Mouse (Mus musculus): ENCODE measurements at regions not wholly inside any gene's neighbourhood (a gene's known extent, or its start where the extent isn't known, plus 50 kb on each side); places are given as distances from the start of the nearest gene placed in this dataset.

GRCm38 (mm10) chr5:52092273-52092672 is 98.0 kb downstream of the Dhx15 start:
- DNase-seq = no peak

DNA sequence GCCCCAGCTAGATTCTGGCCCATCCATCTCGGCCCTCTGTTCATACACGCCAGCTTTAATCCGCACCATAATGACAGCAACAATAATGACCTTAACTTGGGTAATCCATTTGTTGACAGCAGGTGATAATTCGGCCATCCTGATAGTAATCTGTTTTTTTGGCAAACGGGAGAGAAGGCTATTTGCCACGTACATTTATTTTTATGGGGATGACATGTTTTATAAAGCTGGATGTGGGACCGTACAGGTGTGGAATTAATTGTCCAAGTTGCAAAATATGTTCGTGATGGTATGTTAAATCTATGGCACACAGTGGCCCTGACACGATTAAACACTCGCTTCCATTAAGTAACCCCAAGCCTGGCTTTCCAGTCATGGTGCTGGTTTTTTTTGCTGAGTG is 102.2 kb downstream of the Dhx15 start:
- no peak for DNase-seq

DNA sequence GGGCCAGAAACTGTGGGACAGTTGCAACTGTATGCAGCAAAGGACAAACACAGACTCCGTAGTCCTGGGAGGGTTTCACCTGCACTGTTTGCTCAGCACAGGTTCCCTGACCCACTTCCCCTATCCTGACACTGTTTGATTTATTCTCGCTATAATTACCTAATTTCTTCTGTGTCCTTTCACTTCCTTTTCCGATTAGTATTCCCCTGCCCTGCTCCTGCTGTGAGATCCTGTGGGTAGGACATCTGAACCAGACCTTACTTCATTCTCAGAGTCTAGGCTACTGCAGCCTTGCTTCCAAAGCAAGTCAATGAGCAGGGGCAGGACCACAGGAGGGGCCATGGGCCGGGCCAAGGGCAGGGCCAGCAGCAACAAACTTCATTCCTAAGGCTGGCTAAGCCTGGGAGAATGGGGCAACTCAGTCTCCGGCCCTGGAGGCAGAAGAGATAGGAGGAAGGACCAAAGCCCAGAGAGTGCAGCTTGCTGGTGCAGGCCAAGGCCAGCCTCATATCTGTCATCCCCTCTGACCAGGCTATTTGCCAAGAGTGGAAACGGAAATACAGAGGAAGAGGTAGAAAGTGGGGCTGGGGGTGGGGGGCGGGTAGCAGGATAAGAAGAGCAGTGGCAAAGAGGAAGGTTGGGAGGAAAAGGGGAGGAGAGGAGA is 103.4 kb downstream of the Dhx15 start:
- DNase-seq = no peak

DNA sequence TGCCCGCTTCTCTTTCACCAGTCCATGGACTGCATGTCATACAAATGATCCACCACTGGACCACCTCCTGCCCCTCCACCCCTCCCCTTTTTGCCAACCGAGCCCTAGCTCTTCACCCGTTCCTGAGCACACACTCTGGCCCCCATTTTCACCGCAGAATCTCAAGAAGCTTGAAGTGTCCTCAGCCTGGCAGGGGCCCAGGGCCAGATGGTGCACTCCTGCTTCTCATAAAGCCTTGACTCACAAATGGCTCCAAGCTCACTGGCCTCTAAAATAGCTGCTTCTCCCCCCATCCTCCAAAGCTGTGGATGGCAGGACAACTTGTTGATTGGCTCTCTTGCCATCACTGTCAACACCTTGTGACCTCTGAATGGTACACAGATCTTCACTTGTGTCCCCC is 110.0 kb downstream of the Dhx15 start:
- peak; percentile 37 for DNase-seq

GRCm38 (mm10) chr5:52077696-52078095 is 112.6 kb downstream of the Dhx15 start:
- no peak for DNase-seq

GRCm38 (mm10) chr5:52075096-52075495 is 115.2 kb downstream of the Dhx15 start:
- no peak for DNase-seq

- DNase-seq = peak; percentile 83
These were observed 125.4 kb downstream of the Dhx15 start for GRCm38 (mm10) chr5:52064804-52065451.

DNA sequence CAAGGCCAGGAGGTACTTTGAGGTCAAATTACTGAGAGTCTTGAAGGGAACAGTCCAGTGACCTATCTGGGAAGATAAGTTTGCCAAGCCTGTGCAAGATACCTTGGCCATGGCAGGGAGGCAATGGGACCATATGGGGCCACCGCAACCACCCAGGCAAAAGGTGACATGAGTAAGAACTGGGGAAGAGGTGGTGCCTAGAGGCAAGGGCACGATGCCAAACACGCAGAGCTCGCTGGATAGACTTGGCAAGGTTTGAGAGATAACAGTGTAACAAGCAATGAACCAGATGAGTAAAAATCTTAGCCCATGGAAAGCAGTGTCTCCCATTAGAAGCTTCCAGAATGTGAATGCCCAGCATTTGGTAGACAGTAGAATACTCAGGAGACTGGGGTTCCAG is 128.1 kb downstream of the Dhx15 start:
- no peak for DNase-seq

- no peak for DNase-seq
These were observed 129.1 kb downstream of the Dhx15 start for GRCm38 (mm10) chr5:52061226-52061625.

DNA sequence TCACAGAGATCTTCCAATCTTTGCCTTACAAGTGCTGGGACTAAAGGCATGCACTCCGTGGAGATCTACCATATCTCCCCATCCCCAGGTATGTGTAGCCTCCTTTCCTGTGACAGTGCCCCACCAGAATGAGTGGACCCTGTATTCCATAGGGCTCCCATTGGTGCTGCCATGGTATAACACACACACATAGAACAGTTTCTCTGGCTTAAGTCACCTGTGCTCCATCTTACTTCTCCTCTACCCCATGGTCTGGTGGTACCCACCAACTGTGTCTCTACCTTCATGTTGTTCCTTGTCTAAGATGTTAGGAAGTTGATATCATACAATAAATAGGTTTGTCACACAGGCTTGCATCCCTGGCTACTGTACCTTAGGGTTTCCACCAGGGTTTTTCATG is 133.1 kb downstream of the Dhx15 start:
- DNase-seq = no peak

GRCm38 (mm10) chr5:52052072-52052465 is 138.2 kb downstream of the Dhx15 start:
- DNase-seq = no peak

- peak; percentile 14 for DNase-seq
These were observed 138.8 kb downstream of the Dhx15 start for GRCm38 (mm10) chr5:52051383-52052071.

- no peak for DNase-seq
These were observed 141.5 kb downstream of the Dhx15 start for GRCm38 (mm10) chr5:52048790-52049189.

DNA sequence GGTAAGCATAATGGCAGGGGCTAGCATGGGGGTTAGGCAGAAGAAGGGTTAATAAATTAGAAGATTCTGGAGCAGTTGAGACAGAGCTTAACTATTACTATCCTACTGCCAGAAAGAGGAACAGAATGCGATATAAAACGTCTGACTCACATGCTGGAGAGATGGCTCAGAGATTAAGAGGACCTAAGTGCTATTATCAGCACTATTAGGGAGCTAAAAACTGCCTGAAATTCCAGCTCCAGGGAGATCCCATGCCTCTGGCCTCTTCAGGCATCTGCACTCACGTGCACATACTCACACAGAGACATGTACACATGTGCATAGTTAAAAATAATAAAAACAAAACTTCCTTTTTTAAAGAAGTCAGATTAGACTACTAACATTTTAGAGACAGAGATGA is 143.6 kb downstream of the Dhx15 start:
- no peak for DNase-seq

- DNase-seq = no peak
These were observed 146.2 kb downstream of the Dhx15 start for GRCm38 (mm10) chr5:52044101-52044500.

GRCm38 (mm10) chr5:52041447-52041846 is 148.9 kb downstream of the Dhx15 start:
- no peak for DNase-seq

- DNase-seq = peak; percentile 39
These were observed 149.6 kb downstream of the Dhx15 start for GRCm38 (mm10) chr5:52040427-52041312.

- DNase-seq = no peak
These were observed 155.0 kb downstream of the Dhx15 start for GRCm38 (mm10) chr5:52035339-52035738.

DNA sequence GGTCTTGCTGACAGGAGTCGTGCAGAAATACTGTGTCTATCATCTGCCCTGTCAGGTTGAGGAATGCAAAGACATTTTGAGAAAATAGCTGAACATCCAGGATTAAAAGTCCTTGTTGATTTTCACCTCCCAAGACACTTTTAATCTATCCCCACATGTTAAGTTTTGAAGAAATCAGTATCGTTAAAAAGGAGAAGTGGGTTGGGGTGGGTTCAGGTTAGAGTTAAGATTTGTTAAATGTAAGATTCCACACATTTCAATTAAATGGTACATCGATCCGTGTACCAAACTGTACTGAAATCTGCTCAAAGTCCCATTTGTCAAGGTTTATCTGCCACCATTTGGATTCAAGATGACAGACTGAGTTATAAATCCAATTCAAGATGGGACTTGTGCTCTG is 162.8 kb downstream of the Dhx15 start:
- DNase-seq = no peak

DNA sequence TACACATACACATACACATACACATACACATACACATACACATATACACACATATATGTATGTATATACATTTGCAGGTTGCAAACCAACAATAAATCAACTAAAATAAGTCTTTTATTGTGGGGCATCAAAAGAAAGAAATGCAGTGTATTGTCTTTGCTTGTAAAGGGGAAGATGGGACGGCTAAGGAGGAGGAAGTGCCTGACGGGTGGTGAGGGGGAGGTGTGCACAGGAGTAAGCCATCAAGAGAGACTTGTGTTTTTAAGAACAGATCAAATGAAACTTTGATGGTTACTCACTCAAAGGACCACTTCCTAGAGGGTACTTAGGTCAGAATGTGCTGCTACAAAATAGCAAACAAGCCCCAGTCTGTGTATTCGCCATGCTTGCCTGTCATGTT is 164.2 kb downstream of the Dhx15 start:
- DNase-seq = no peak

DNA sequence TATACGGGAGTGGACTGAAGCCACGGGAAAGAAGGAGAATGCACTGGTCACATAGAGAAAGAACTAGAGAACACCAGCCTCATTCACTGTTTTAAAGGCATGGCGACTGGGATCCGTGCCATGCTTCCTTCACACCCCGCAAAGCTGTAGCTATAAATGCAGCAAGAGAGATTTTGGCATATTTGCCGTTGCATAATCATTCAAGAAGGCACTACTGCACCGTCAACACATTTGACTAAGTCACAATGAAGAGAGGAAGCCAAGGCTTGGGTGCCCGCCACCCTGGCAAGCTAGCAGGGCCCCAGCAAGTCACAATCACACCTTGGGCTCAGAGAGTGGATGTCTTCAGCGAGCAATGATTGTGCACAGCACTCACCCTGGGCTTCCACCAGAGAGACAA is 167.1 kb downstream of the Dhx15 start:
- DNase-seq = peak; percentile 72

DNA sequence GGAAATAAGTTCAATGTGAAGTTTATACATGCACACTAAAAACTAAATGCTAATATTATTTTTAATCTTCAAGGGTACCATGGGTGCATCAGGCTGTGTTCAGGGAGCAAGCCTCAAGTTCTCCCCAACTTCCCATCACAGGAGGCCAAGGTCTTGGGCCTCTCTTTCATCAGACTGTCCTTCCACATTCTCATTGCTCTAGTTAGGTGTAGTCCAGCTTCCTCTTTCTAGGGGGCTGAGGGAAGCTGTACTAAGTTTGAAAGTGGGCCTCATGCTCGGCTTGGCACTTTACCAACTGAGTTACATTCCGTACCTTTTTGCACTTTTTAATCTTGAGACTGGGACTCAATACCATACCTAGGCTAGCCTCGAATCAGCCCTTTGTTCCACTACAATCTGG is 173.3 kb downstream of the Dhx15 start:
- DNase-seq = no peak

- no peak for DNase-seq
These were observed 174.5 kb downstream of the Dhx15 start for GRCm38 (mm10) chr5:52015786-52016185.
